Mouse (Mus musculus) MEL (cell line): Measurements from ENCODE around the gene Sox11. TPM values are rescaled to one million over a fixed set of nuclear protein-coding genes. Genes with fewer than 3 reads are reported as not detected.

ENCODE experiments used
- DNase-seq: peaks from one replicate; pipeline ENCODE4 v3.0.0; 2011; ENCODE audit warnings: low read depth, low spot score
- H3K27ac ChIP-seq: 2 replicates; pipeline ENCODE4 v1.5.1; 2012; ENCODE audit warnings: low read depth, mild to moderate bottlenecking, control low read depth, low read length, moderate library complexity; ENCODE audit not compliant: control insufficient read depth
- H3K27me3 ChIP-seq, 2 experiments: fragments of 150-350 bp in 1 of 2; sonication (generic) in 1 of 2; 2 replicates each; pipeline ENCODE4 v1.6.1; 2012; ENCODE audit warnings: low read length in 2 of 2, mild to moderate bottlenecking in 2 of 2, improper control_type of control experiment in 1 of 2, moderate library complexity in 1 of 2; ENCODE audit not compliant: insufficient read depth in 2 of 2, control insufficient read depth in 1 of 2
- H3K36me3 ChIP-seq, 2 experiments: 2 replicates each; pipeline ENCODE4 v1.6.1; 2012 to 2014; ENCODE audit warnings: low read length in 2 of 2, improper control_type of control experiment in 1 of 2, inconsistent platforms in 1 of 2, mild to moderate bottlenecking in 1 of 2; ENCODE audit not compliant: insufficient read depth in 2 of 2, control insufficient read depth in 1 of 2
- H3K4me1 ChIP-seq, 2 experiments: fragments of 150-350 bp in 1 of 2; sonication (generic) in 1 of 2; 2 replicates each; pipeline ENCODE4 v1.6.1; 2012; ENCODE audit warnings: low read length in 2 of 2, improper control_type of control experiment in 1 of 2, mild to moderate bottlenecking in 1 of 2; ENCODE audit not compliant: insufficient read depth in 2 of 2, control insufficient read depth in 1 of 2
- H3K4me3 ChIP-seq, 2 experiments: fragments of 150-350 bp in 1 of 2; sonication (generic) in 1 of 2; 2 replicates each; pipeline ENCODE4 v1.5.1; 2012; ENCODE audit warnings: low read depth in 2 of 2, low read length in 2 of 2, mild to moderate bottlenecking in 2 of 2, moderate library complexity in 2 of 2, control low read depth in 1 of 2, improper control_type of control experiment in 1 of 2; ENCODE audit not compliant: control insufficient read depth in 1 of 2, insufficient read depth in 1 of 2
- H3K79me2 ChIP-seq: 2 replicates; pipeline ENCODE4 v1.6.1; 2012; ENCODE audit warnings: mild to moderate bottlenecking, low read length, moderate library complexity; ENCODE audit not compliant: control insufficient read depth, poor library complexity, insufficient read depth
- H3K9ac ChIP-seq: 2 replicates; pipeline ENCODE4 v1.6.1; 2012; ENCODE audit warnings: low read depth, mild to moderate bottlenecking, control low read depth, low read length, moderate library complexity; ENCODE audit not compliant: control insufficient read depth, poor library complexity, severe bottlenecking
- H3K9me3 ChIP-seq: fragments of 150-350 bp; sonication (generic); replicated peaks from 2 replicates; pipeline ENCODE4 v1.6.1; 2012; ENCODE audit warnings: mild to moderate bottlenecking, low read length, improper control_type of control experiment, moderate library complexity; ENCODE audit not compliant: insufficient read depth
- E2F4 ChIP-seq: IDR thresholded peaks from 2 replicates; pipeline ENCODE4 v1.6.1; 2011; ENCODE audit warnings: low read depth, low read length, improper control_type of control experiment, borderline replicate concordance
- ELF1 ChIP-seq: IDR thresholded peaks from 2 replicates; pipeline ENCODE4 v1.6.1; 2014; ENCODE audit warnings: low read depth, mild to moderate bottlenecking, inconsistent platforms, low read length, improper control_type of control experiment, moderate library complexity
- GATA1 ChIP-seq: IDR thresholded peaks from 2 replicates; pipeline ENCODE4 v1.6.1; 2011; ENCODE audit warnings: low read depth, low read length, improper control_type of control experiment
- HCFC1 ChIP-seq: IDR thresholded peaks from 2 replicates; pipeline ENCODE4 v1.6.1; 2012; ENCODE audit warnings: low read depth, mild to moderate bottlenecking, inconsistent platforms, low read length, improper control_type of control experiment, moderate library complexity
- JUND ChIP-seq: IDR thresholded peaks from 2 replicates; pipeline ENCODE4 v1.6.1; 2011; ENCODE audit warnings: low read depth, mild to moderate bottlenecking, improper control_type of control experiment, low read length
- KAT2A ChIP-seq: conservative IDR thresholded peaks from 2 replicates; pipeline ENCODE4 v1.6.1; 2012; ENCODE audit warnings: low read depth, low read length, improper control_type of control experiment, inconsistent platforms
- MAZ ChIP-seq: IDR thresholded peaks from 2 replicates; pipeline ENCODE4 v1.6.1; 2012; ENCODE audit warnings: low read depth, mild to moderate bottlenecking, inconsistent platforms, low read length, improper control_type of control experiment
- MXI1 ChIP-seq: IDR thresholded peaks from 2 replicates; pipeline ENCODE4 v1.6.1; 2011; ENCODE audit warnings: mild to moderate bottlenecking, low read depth, low read length, improper control_type of control experiment
- MYB ChIP-seq: IDR thresholded peaks from 2 replicates; pipeline ENCODE4 v1.6.1; 2011; ENCODE audit warnings: mild to moderate bottlenecking, low read depth, low read length, improper control_type of control experiment
- POLR2AphosphoS2 ChIP-seq: IDR thresholded peaks from 2 replicates; pipeline ENCODE4 v1.6.1; 2011; ENCODE audit warnings: low read length, improper control_type of control experiment
- RCOR1 ChIP-seq: IDR thresholded peaks from 2 replicates; pipeline ENCODE4 v1.6.1; 2012; ENCODE audit warnings: low read depth, mild to moderate bottlenecking, inconsistent platforms, low read length, improper control_type of control experiment
- SIN3A ChIP-seq: IDR thresholded peaks from 2 replicates; pipeline ENCODE4 v1.6.1; 2012; ENCODE audit warnings: low read length, improper control_type of control experiment, inconsistent platforms
- SMC3 ChIP-seq: IDR thresholded peaks from 2 replicates; pipeline ENCODE4 v1.6.1; 2011; ENCODE audit warnings: low read depth, low read length, improper control_type of control experiment
- TAL1 ChIP-seq: IDR thresholded peaks from 2 replicates; pipeline ENCODE4 v1.6.1; 2012; ENCODE audit warnings: mild to moderate bottlenecking, inconsistent platforms, low read length, moderate library complexity, mixed read lengths
- TBP ChIP-seq: IDR thresholded peaks from 2 replicates; pipeline ENCODE4 v1.8.0; 2011; ENCODE audit warnings: low read depth, low read length, improper control_type of control experiment
- TCF12 ChIP-seq: IDR thresholded peaks from 2 replicates; pipeline ENCODE4 v1.6.1; 2014; ENCODE audit warnings: low read depth, mild to moderate bottlenecking, inconsistent platforms, low read length, improper control_type of control experiment, moderate library complexity
- USF1 ChIP-seq: IDR thresholded peaks from 2 replicates; pipeline ENCODE4 v1.6.1; 2014; ENCODE audit warnings: low read depth, mild to moderate bottlenecking, inconsistent platforms, low read length, improper control_type of control experiment, moderate library complexity
- USF2 ChIP-seq, 2 experiments: IDR thresholded peaks; 2 replicates each; pipeline ENCODE4 v1.6.1; 2011 to 2012; ENCODE audit warnings: improper control_type of control experiment in 2 of 2, low read length in 2 of 2, borderline replicate concordance in 1 of 2, inconsistent platforms in 1 of 2, low read depth in 1 of 2, mild to moderate bottlenecking in 1 of 2; ENCODE audit not compliant: insufficient read depth in 1 of 2
- ZC3H11A ChIP-seq: IDR thresholded peaks from 2 replicates; pipeline ENCODE4 v1.6.1; 2012; ENCODE audit warnings: low read depth, mild to moderate bottlenecking, inconsistent platforms, low read length, improper control_type of control experiment
- ZKSCAN1 ChIP-seq: IDR thresholded peaks from 2 replicates; pipeline ENCODE4 v1.6.1; 2012; ENCODE audit warnings: low read depth, mild to moderate bottlenecking, inconsistent platforms, low read length, improper control_type of control experiment, moderate library complexity
- ZMIZ1 ChIP-seq: IDR thresholded peaks from 2 replicates; pipeline ENCODE4 v1.6.1; 2012; ENCODE audit warnings: low read depth, mild to moderate bottlenecking, inconsistent platforms, low read length, improper control_type of control experiment, moderate library complexity
- ZNF384 ChIP-seq: IDR thresholded peaks from 2 replicates; pipeline ENCODE4 v1.6.1; 2012; ENCODE audit warnings: low read depth, mild to moderate bottlenecking, inconsistent platforms, low read length, improper control_type of control experiment
- polyA plus RNA-seq, 2 experiments: library from polyadenylated mRNA; stranded (reverse) in 1 of 2; unstranded in 1 of 2; fragments of >175 nt in 1 of 2; fragments of >200 nt in 1 of 2; gene quantifications; 2 replicates each; pipeline versions ENCODE4 v1.2.1 to v1.2.4; 2012; ENCODE audit warnings: low replicate concordance in 2 of 2, low read depth in 1 of 2; ENCODE audit not compliant: insufficient read length in 2 of 2, insufficient read depth in 1 of 2, missing spikeins in 1 of 2
- total RNA-seq: library from RNA; depleted of rRNA; stranded (reverse); fragments of 300-350 nt; gene quantifications from 2 replicates; pipeline ENCODE4 v1.2.3, GENCODE M21; 2012

Gene Sox11
- total and polyA plus RNA-seq, 3 experiments: not detected

DNA sequence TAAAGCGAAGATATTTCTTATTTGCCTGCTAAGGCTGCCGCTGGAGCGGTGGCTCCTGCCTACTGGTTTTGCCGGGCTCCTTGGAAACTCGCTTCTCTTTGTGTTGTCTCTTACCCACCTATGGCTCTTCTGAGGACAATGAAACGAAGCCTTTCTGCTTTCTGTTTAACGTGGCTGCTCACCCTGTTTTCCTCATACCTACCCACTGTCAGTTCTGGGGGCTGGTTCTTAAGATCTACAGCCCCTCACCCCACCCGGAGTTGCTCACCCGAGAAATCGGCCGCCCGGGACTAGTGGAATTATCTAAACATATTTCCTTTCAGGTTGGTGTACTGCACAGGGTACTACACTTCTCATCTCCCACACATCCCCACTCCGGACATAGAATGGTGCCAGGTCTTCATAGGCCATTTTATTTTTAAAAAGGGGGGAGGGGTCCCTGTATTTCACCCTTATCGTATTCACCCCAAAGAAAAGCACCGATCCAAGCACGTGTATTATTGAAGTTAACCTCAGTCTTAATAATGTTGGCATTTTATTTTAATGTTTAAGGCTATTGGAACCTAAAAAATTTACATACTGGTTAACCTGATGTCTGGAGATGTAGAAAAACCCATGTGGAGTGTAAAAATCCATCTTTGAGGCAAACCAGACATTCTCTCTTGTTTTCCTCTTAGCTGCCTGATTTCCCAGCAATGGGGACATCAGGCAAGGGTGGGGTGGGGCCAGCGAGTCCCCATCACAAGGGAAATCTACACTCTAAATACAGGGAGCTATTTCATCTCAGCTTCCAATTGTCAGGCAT lies 1.4 kb upstream of the Sox11 start:
- Histone ChIP-seq H3K79me2 (no peaks in the 10 kb centered on the region), H3K9ac (no peak overlapping the region), H3K27ac (no peak overlapping the region), H3K27me3 (no peaks in the 10 kb centered on the region), H3K4me1 (no peaks in the 10 kb centered on the region), H3K36me3 (no peaks in the 10 kb centered on the region), H3K9me3 (no peaks in the 10 kb centered on the region), H3K4me3 (no peak overlapping the region)
- no peak for TF ChIP-seq SMC3
- TF ChIP-seq POLR2AphosphoS2: no peak
- no peak for TF ChIP-seq ZC3H11A
- no peak for DNase-seq

GRCm38 (mm10) chr12:27342691-27343605 lies 574 bp upstream of the Sox11 start:
- TF ChIP-seq JUND: no peak
- no peak for TF ChIP-seq ZKSCAN1
- no peak for TF ChIP-seq ZMIZ1
- Histone ChIP-seq H3K9me3 (no peaks in the 10 kb centered on the region), H3K27ac (no peak overlapping the region), H3K4me1 (no peaks in the 10 kb centered on the region), H3K79me2 (no peaks in the 10 kb centered on the region), H3K4me3 (no peak overlapping the region), H3K9ac (no peak overlapping the region), H3K27me3 (no peaks in the 10 kb centered on the region), H3K36me3 (no peaks in the 10 kb centered on the region)
- DNase-seq: no peak

DNA sequence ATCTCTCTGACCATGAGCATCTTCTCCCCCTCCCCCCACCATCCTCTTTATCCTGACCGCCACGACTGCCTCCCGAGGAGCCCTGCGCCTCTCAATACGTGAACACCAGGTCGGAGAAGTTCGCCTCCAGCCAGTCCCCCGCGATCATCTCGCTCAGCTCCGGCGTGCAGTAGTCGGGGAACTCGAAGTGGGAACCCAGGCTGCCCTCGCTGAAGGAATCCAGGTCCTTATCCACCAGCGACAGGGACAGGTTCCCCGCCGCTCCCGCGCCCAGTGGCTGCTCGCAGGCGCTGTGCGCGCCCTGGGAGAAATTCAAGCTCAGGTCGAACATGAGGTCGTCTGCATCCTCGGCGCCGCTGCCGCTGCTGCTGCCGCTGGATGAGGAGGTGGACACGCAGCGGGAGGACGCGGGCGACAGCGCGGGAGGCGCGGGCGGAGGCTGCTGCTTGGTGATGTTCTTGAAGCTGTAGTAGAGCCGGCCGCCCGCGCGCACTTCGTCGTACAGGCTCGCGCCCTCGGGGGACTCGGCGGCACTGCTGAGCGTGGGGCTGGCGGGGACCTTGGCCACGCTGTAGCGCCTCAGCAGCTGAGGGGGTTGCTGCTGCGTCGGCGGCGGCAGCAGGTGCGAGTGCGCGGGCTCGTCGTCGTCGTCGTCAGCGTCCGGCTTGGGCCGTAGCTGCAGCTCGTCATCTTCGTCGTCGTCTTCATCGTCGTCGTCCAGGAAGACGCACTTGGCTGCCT lies 1.1 kb downstream of the Sox11 start:
- no peaks in the 10 kb centered on the region for H3K9me3 ChIP-seq
- DNase-seq: no peak
- no peaks in the 10 kb centered on the region for H3K36me3 ChIP-seq
- H3K4me1 ChIP-seq: no peaks in the 10 kb centered on the region
- H3K79me2 ChIP-seq: no peaks in the 10 kb centered on the region
- no peak overlapping the region for H3K4me3 ChIP-seq
- H3K27ac ChIP-seq: no peak overlapping the region
- no peak overlapping the region for H3K9ac ChIP-seq
- no peaks in the 10 kb centered on the region for H3K27me3 ChIP-seq
- TF ChIP-seq ZNF384 (no peak), ZMIZ1 (no peak), KAT2A (no peak), SIN3A (no peak), TBP (no peak), TAL1 (no peak), USF2 (IDR thresholded peaks at IDR 0.05; ENCODE audit: borderline replicate concordance in 1 of 2, insufficient read depth in 1 of 2, low read depth in 1 of 2, low read length in 2 of 2) (no peak), GATA1 (no peak), E2F4 (no peak), RCOR1 (no peak), HCFC1 (no peak), POLR2AphosphoS2 (no peak), MYB (no peak), USF1 (no peak), TCF12 (no peak), MXI1 (no peak), MAZ (no peak), ELF1 (no peak)
